20 mouse cellular contexts compared by ENCODE assay signal in the genomic region with DNA sequence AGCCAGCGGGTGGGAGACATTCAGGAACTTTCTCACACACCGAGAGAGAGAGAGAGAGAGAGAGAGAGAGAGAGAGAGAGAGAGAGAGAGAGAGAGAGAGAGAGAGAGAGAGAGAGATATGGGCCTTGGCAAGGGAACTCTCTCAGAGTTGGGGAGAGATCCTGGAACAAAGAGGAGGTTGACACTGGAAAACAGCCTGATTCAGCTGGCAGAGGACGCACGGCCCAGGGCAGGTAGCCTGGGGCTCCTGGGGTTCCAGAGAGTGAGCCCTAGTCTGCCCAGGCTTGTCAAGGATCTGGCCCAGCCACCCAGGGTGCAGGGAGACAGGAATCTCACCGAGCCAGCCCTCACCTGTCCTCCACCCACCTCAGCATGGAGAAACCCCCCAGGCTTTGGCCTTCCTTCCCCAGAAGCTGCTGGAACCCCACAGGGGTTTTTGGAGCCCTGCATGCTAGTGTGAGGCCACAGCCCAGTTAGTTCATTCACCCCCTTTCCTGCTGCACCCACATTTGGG.
"Had no signal": no experiment of that assay in that cellular context is flagged by ENCODE, and none has a peak within 500 bp of the region (broad histone marks: within the 10 kb centered on the region; RNA-seq: fewer than 3 reads in every experiment).

No protein-coding gene starts in this region.

- H3K36me3 ChIP-seq: midbrain, embryonic 12.5 days; neural tube, embryonic 13.5 days had no signal

- H3K4me2 ChIP-seq: intestine, embryonic 15.5 days; kidney, embryonic 15.5 days; limb, embryonic 13.5 days; midbrain, embryonic 12.5 days; neural tube, embryonic 13.5 days had no signal

- H3K9ac ChIP-seq: intestine, embryonic 15.5 days; kidney, embryonic 15.5 days; limb, embryonic 13.5 days; liver, embryonic 14.5 days; midbrain, embryonic 12.5 days; neural tube, embryonic 13.5 days had no signal

- H3K27ac ChIP-seq: intestine, embryonic 15.5 days; kidney, embryonic 15.5 days; limb, embryonic 13.5 days; liver, embryonic 14.5 days; midbrain, embryonic 12.5 days; neural tube, embryonic 13.5 days had no signal

- ATAC-seq: intestine, embryonic 15.5 days; midbrain, embryonic 16.5 days had no signal

- H3K4me3 ChIP-seq: intestine, embryonic 15.5 days; kidney, embryonic 15.5 days; limb, embryonic 13.5 days; midbrain, embryonic 12.5 days; myocyte; neural tube, embryonic 13.5 days had no signal

- H3K4me1 ChIP-seq: intestine, embryonic 15.5 days; kidney, embryonic 15.5 days had no signal

- H3K27me3 ChIP-seq: intestine, embryonic 15.5 days; kidney, embryonic 15.5 days; limb, embryonic 13.5 days; midbrain, embryonic 12.5 days; neural tube, embryonic 13.5 days had no signal

- DNase-seq: kidney, adult 11 months; kidney, adult 8-10 months; kidney, postnatal 10 days; kidney, postnatal 36 days; left cerebral cortex, postnatal 4 days; lung, adult 2 months; lung, postnatal 14 days; lung, postnatal 4 days; retina, postnatal 1 day; right cerebral cortex, postnatal 25 days; spleen, adult 18-20 months; thymus, postnatal 25 days had no signal

- H3K9me3 ChIP-seq: intestine, embryonic 15.5 days; kidney, embryonic 15.5 days; limb, embryonic 13.5 days; midbrain, embryonic 12.5 days; neural tube, embryonic 13.5 days had no signal
